Mouse (Mus musculus) gastrocnemius, postnatal 36 days (tissue): ENCODE results near the gene Tpm1. TPM values are rescaled to one million over a fixed set of nuclear protein-coding genes. Genes with fewer than 3 reads are reported as not detected.
A peak's percentile ranks its signal among the peaks of the same experiment; 100 is the strongest.

Experiments used
- DNase-seq, 2 experiments: peaks; one replicate each; pipeline ENCODE4 v3.0.0; 2022
- intact Hi-C: fragments of 180-260 bp; cut with DNase I; formaldehyde crosslinking; loops from one replicate; pipeline ENCODE4 v1.15.1; 2025
- total RNA-seq, 2 experiments: library from RNA; stranded (reverse); gene quantifications; 2 replicates each; pipeline ENCODE4 v1.2.3; 2021

Tpm1 gene
- total RNA-seq, 2 experiments from 2014 or later: 26,294 to 27,735 TPM

- intact Hi-C loops: no loop called here
- DNase-seq: no peak
Measured at GRCm38 (mm10) chr9:66991021-66991749, 58.0 kb downstream of the Tpm1 start.

- no peak for DNase-seq
- intact Hi-C loops: no loop called here
Measured at GRCm38 (mm10) chr9:66990046-66990445, 59.2 kb downstream of the Tpm1 start.

GRCm38 (mm10) chr9:66989581-66989980 lies 59.6 kb downstream of the Tpm1 start:
- intact Hi-C loops: no loop called here
- no peak for DNase-seq

GRCm38 (mm10) chr9:66988888-66989414 lies 60.3 kb downstream of the Tpm1 start:
- no peak for DNase-seq
- intact Hi-C loops: no loop called here

- intact Hi-C loops: no loop called here
- no peak for DNase-seq
Measured at GRCm38 (mm10) chr9:66988198-66988887, 60.9 kb downstream of the Tpm1 start.

GRCm38 (mm10) chr9:66985377-66985776 lies 63.8 kb downstream of the Tpm1 start:
- DNase-seq: no peak
- intact Hi-C loops: no loop called here

- DNase-seq: no peak
- intact Hi-C loops: loop anchor here (5.0 kb wide), 1 partner anchor 335 kb away; no protein-coding TSS in a partner anchor
Measured at GRCm38 (mm10) chr9:66982085-66982484, 67.1 kb downstream of the Tpm1 start.

GRCm38 (mm10) chr9:66980458-66980857 lies 68.7 kb downstream of the Tpm1 start:
- peak; percentile 45 to 70 for DNase-seq
- intact Hi-C loops: loop anchor here (5.0 kb wide), 1 partner anchor 333 kb away; no protein-coding TSS in a partner anchor

- intact Hi-C loops: loop anchor here (10.0 kb wide), 1 partner anchor 144 kb away; the partner anchor contains the start of gene Aph1c
- no peak for DNase-seq
Measured at GRCm38 (mm10) chr9:66978468-66978867, 70.7 kb downstream of the Tpm1 start.

GRCm38 (mm10) chr9:66977982-66978381 lies 71.2 kb downstream of the Tpm1 start:
- no peak for DNase-seq
- intact Hi-C loops: loop anchor here (10.0 kb wide), 1 partner anchor 143 kb away; the partner anchor contains the start of gene Aph1c

GRCm38 (mm10) chr9:66977121-66977520 lies 72.1 kb downstream of the Tpm1 start:
- intact Hi-C loops: loop anchor here (10.0 kb wide), 1 partner anchor 142 kb away; the partner anchor contains the start of gene Aph1c

GRCm38 (mm10) chr9:66975239-66975645 lies 74.0 kb downstream of the Tpm1 start, which contains the start of gene Lactb:
TSS of gene Lactb (minus strand) at chr9:66975484.
- intact Hi-C loops: loop anchor here (2.0 to 10.0 kb wide), 2 partner anchors 28 to 140 kb away; partner anchors contain the start of genes Aph1c and Rps27l
- DNase-seq: peak; percentile 90 to 93

More at GRCm38 (mm10) chr9:66977121-66977520, 72.1 kb downstream of the Tpm1 start:
- no peak for DNase-seq

- peak; percentile 52 to 69 for DNase-seq
- intact Hi-C loops: loop anchor here (2.0 to 10.0 kb wide), 2 partner anchors 28 to 140 kb away; partner anchors contain the start of genes Aph1c and Rps27l
Measured at GRCm38 (mm10) chr9:66974721-66975225, 74.4 kb downstream of the Tpm1 start.

Other genes with a start within 250 kb of the Tpm1 start
- gene Aph1c, start 214.7 kb downstream of the Tpm1 start, total RNA-seq: under 1 TPM; 0.33 to 0.44 TPM
- gene Rab8b, start 129.7 kb downstream of the Tpm1 start, total RNA-seq: 1 to 10 TPM; 5.0 to 5.5 TPM
- 100 to 1,000 TPM; 170 to 203 TPM for gene Rps27l, start 103.3 kb downstream of the Tpm1 start, total RNA-seq
- 10 to 100 TPM; 20.8 to 22.1 TPM for gene Lactb, start 73.9 kb downstream of the Tpm1 start, total RNA-seq